Mouse (Mus musculus) lung, postnatal 0 days (tissue): Measurements from ENCODE around the gene Mcrip2.

Experiments
- CTCF ChIP-seq: IDR thresholded peaks from 2 replicates; pipeline ENCODE4 v1.5.1; 2016; ENCODE audit warnings: antibody characterized with exemption, mild to moderate bottlenecking
- EP300 ChIP-seq: IDR thresholded peaks from 2 replicates; pipeline ENCODE4 v1.6.1; 2016; ENCODE audit warnings: antibody characterized with exemption, mild to moderate bottlenecking, control low read depth

DNA sequence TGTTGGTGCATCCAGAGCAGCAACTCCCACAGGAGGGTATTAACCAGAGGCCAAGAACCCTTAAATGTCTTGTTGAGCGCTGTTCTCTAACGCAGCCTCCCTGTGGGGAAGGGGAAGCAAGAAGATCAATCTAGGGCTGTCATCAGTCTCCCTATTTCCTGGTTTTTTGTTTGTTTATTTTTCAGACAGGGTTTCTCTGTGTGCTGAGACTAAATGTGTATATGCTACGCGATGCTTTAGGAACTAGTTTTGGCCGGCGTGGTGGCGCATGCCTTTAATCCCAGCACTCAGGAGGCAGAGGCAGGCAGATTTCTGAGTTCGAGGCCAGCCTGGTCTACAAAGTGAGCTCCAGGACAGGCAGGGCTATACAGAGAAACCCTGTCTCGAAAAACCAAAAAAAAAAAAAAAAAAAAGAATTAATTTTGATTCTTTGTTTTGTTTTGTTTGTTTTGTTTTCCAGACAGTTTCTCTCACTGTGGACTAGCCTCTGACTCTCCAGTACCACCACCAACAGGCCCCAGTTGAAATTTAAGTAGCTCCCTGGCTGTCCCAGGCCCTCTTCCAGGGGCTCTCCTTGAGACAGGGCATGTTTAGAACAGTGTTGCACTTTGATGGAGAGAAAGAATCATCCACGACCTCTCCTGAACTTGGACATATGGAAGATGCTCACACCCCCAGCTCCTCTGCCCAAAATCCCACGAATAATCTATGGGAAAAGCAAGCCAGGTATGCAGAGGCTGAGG is 5.0 kb upstream of the Mcrip2 start:
- TF ChIP-seq CTCF (no peak), EP300 (no peak)
